Mouse (Mus musculus) skeletal muscle tissue, adult 2 months (tissue): ENCODE data around the gene Prr11.
"Not testable (repeated sequence)": the region's sequence is repeated elsewhere in the genome, so short reads cannot be mapped to it uniquely, and the experiment has no call there.

Experiments
- DNase-seq: peaks from one replicate; pipeline ENCODE4 v3.0.0-alpha.2; 2012; ENCODE audit warnings: low read depth, low spot score

Gene Prr11

GRCm38 (mm10) chr11:87048900-87049299 is 59.6 kb downstream of the Prr11 start:
- not testable (repeated sequence) for DNase-seq

DNA sequence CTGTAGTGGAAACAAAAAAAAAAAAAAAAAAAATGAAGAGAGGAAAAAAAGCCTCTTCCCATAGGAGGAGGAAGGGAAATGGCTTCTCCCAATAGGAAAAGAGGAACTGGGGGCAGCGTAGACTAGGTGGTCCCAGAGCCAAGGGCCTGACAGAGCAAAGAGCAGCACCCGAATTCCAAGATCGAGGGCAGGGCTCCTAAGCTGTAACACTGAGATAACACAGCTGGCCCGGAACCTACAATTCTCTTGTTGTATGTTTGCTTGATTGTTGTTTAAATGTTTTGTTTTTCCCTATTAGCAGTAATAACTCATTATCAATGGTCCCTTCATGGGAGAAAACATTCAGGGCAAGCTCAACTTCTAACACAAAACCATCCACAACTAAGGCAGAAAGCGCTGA is 61.5 kb downstream of the Prr11 start:
- DNase-seq = no peak

- DNase-seq = no peak
These were observed 65.5 kb downstream of the Prr11 start for GRCm38 (mm10) chr11:87043052-87043451.

DNA sequence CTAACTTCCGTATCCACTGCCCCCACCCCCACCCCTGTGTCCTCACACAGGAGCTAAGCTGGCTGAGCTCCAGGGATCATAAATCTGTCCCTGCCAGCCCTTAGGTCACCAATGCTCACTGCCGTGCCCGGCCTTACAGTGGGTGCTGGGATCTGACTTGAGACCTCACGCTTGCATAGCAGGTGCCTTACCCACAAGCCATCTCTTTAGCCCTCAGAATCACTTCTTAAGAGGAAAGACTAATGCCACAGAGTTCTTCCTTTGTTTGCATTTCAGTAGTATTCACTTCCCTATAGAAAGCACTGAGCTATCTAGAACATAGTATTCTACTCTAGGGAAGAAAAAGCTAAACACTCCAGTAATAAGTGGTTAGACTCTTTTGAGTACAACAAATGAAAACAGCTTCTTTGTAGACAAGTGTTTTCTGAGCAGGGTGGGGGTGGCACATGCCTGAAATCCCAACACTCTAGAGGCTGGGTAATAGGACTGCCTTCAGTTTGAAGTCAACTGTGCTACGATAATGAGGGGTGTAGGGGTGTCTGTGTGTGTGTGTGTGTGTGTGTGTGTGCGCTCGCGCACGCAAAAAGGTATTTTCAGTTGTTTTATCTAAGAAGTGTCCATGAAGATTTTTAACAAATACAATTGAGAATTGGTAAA is 69.1 kb downstream of the Prr11 start:
- no peak for DNase-seq
